In the genomic region with DNA sequence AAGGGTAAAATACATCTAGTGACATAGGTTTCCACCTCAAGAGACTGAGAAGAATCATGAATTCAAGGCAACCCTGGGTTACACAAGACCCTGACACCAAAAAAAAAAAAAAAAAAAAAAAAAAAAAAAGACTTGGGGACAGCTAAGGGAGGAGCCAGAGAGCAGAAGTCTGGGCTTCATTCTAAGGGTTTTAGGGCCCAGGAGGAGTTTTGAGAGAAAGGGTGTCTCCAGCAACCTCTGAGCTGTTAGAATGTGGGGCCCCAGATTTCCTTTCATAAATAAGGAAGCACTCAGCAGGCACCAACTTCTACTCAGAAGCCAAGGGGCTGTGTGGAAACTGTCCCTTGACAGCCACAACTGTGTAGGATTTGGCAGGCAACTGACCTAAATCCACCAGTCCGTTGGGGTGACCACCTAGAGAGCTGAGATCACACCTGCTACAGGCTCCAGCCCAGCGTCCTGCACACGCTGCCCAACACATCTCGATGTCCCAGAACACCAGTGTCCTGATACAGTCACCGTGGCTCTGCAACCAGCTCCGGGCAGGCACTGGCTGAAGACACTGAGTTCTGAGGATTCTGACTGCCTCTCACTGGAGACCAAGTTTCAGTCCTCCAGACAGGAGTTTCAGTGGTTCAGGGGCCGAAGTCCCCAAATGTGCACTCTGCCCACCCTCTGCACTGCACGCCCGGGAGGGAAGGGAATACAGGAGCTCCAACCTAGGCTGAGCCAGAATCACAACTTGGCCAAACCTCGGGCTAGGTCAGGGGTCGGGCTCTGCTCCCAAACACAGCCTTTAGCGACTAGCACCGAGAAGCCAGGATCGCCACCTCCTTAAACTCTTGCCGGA, we compare ENCODE assay signal across 7 mouse cellular contexts. TPM values are rescaled to one million over a fixed set of nuclear protein-coding genes. Genes with fewer than 3 reads are reported as not detected.
A peak's percentile ranks its signal among the peaks of the same experiment; 100 is the strongest.
DNase-seq lines count a peak whose midpoint lies in the region; ATAC-seq and TF ChIP-seq lines count a peak whose summit lies in the region.

No protein-coding gene starts in this region.

- H3K36me3 ChIP-seq in embryonic facial prominence, embryonic 10.5 days (replicated peaks), result 0 out of 2 replicates have a peak, but pooled peaks cover 4% of the 10 kb centered on the region
- no peaks in the 10 kb centered on the region for H3K36me3 ChIP-seq in hindbrain, embryonic 12.5 days
- H3K36me3 ChIP-seq in limb, embryonic 14.5 days (ENCODE audit: control insufficient read depth, insufficient read depth, low read length), result no peaks in the 10 kb centered on the region
- no peaks in the 10 kb centered on the region for H3K36me3 ChIP-seq in midbrain, embryonic 16.5 days (ENCODE audit: control insufficient read depth, insufficient read depth, low read length)

- H3K4me2 ChIP-seq in hindbrain, embryonic 12.5 days (replicated peaks), result peak overlapping the region; percentile 90
- peak overlapping the region; percentile 76 for H3K4me2 ChIP-seq in limb, embryonic 14.5 days (replicated peaks; ENCODE audit: low read depth, low read length, severe bottlenecking)
- peak overlapping the region; percentile 94 for H3K4me2 ChIP-seq in midbrain, embryonic 16.5 days (ENCODE audit: low read length)

- WGBS in embryonic facial prominence, embryonic 10.5 days, result under 1% methylated on average over 15 of the region's 15 CpGs
- WGBS in hindbrain, embryonic 12.5 days, result under 1% methylated on average over 15 of the region's 15 CpGs
- under 1% methylated on average over 14 of the region's 15 CpGs for WGBS in limb, embryonic 14.5 days
- under 1% methylated on average over 15 of the region's 15 CpGs for WGBS in midbrain, embryonic 16.5 days

- peak overlapping the region; percentile 95 for H3K27ac ChIP-seq in embryonic facial prominence, embryonic 10.5 days (replicated peaks)
- peak overlapping the region; percentile 86 for H3K27ac ChIP-seq in hindbrain, embryonic 12.5 days
- peak overlapping the region; percentile 84 for H3K27ac ChIP-seq in limb, embryonic 14.5 days (replicated peaks; ENCODE audit: low read depth, low read length)
- H3K27ac ChIP-seq in midbrain, embryonic 16.5 days (ENCODE audit: low read length), result peak overlapping the region; percentile 88

- peak overlapping the region; percentile 92 for H3K9ac ChIP-seq in hindbrain, embryonic 12.5 days
- peak overlapping the region; percentile 92 for H3K9ac ChIP-seq in limb, embryonic 14.5 days (ENCODE audit: low read depth, low read length, severe bottlenecking)
- peak overlapping the region; percentile 94 for H3K9ac ChIP-seq in midbrain, embryonic 16.5 days (ENCODE audit: low read depth, low read length)

- TF ChIP-seq POLR2A in limb, embryonic 14.5 days (IDR thresholded peaks at IDR 0.05; ENCODE audit: borderline replicate concordance, extremely low read depth, insufficient read depth, insufficient read length), result no peak

- peaks cover 14% of the 10 kb centered on the region for H3K27me3 ChIP-seq in embryonic facial prominence, embryonic 10.5 days (replicated peaks; ENCODE audit: low read depth, poor library complexity, severe bottlenecking)
- no peaks in the 10 kb centered on the region for H3K27me3 ChIP-seq in hindbrain, embryonic 12.5 days
- H3K27me3 ChIP-seq in limb, embryonic 14.5 days (ENCODE audit: control insufficient read depth, insufficient read depth, low read length), result no peaks in the 10 kb centered on the region
- H3K27me3 ChIP-seq in midbrain, embryonic 16.5 days (ENCODE audit: control insufficient read depth, insufficient read depth, low read depth, low read length), result no peaks in the 10 kb centered on the region

- peaks cover 51% of the 10 kb centered on the region for H3K4me1 ChIP-seq in embryonic facial prominence, embryonic 10.5 days
- peaks cover 40% of the 10 kb centered on the region for H3K4me1 ChIP-seq in hindbrain, embryonic 12.5 days
- peaks cover 30% of the 10 kb centered on the region for H3K4me1 ChIP-seq in limb, embryonic 14.5 days (ENCODE audit: control insufficient read depth, insufficient read depth, low read length)
- peaks cover 32% of the 10 kb centered on the region for H3K4me1 ChIP-seq in midbrain, embryonic 16.5 days (ENCODE audit: control insufficient read depth, insufficient read depth, low read length)

- DNase-seq in 416B (ENCODE audit: low read depth), result peak; percentile 84
- peak; percentile 47 for DNase-seq in B cell, adult 2 months
- DNase-seq in embryonic facial prominence, embryonic 10.5 days (ENCODE audit: low spot score), result peak; percentile 54
- DNase-seq in limb, embryonic 14.5 days (ENCODE audit: low spot score), result peak; percentile 22
- no peak for DNase-seq in ovary, adult 18-20 months (ENCODE audit: low spot score)

- peak overlapping the region; percentile 87 for H3K4me3 ChIP-seq in embryonic facial prominence, embryonic 10.5 days
- peak overlapping the region; percentile 72 for H3K4me3 ChIP-seq in hindbrain, embryonic 12.5 days
- H3K4me3 ChIP-seq in limb, embryonic 14.5 days (replicated peaks; ENCODE audit: low read length), result peak overlapping the region; percentile 84
- peak overlapping the region; percentile 97 for H3K4me3 ChIP-seq in midbrain, embryonic 16.5 days (ENCODE audit: low read depth, low read length)

- ATAC-seq in hindbrain, embryonic 12.5 days (ENCODE audit: low FRiP score), result no peak; the same call in 1 of the 2 replicates
- no peak for ATAC-seq in limb, embryonic 14.5 days (ENCODE audit: low FRiP score, low read depth)
- peak; percentile 27 for ATAC-seq in midbrain, embryonic 16.5 days

- H3K9me3 ChIP-seq in embryonic facial prominence, embryonic 10.5 days, result no peaks in the 10 kb centered on the region
- H3K9me3 ChIP-seq in hindbrain, embryonic 12.5 days (replicated peaks), result no peaks in the 10 kb centered on the region
- H3K9me3 ChIP-seq in limb, embryonic 14.5 days (ENCODE audit: control insufficient read depth, low read length), result no peaks in the 10 kb centered on the region
- no peaks in the 10 kb centered on the region for H3K9me3 ChIP-seq in midbrain, embryonic 16.5 days (replicated peaks; ENCODE audit: control insufficient read depth, low read length, poor library complexity, severe bottlenecking)

RNA-seq across cellular contexts. Expression of a gene that starts 0.9 kb away (rescaled TPM):
- 88.1 and 92.5 TPM in 2 replicates for polyA plus RNA-seq in embryonic facial prominence, embryonic 10.5 days (2016; fragmentation: Nextera tagmentation; extraction: Ambion mirVana)
- polyA plus RNA-seq in hindbrain, embryonic 12.5 days (2016; fragmentation: Nextera tagmentation; extraction: Ambion mirVana), result 84.3 and 95.0 TPM in 2 replicates
- 75.2 and 81.8 TPM in 2 replicates for polyA plus RNA-seq in limb, embryonic 14.5 days (2012; rRNA removed)
- 75.5 and 80.0 TPM in 2 replicates for polyA plus RNA-seq in limb, embryonic 14.5 days (2014; fragmentation: Nextera tagmentation; extraction: Ambion mirVana)
- polyA plus RNA-seq in midbrain, embryonic 16.5 days (2015; fragmentation: Nextera tagmentation; extraction: Ambion mirVana), result 61.7 and 66.1 TPM in 2 replicates

RNA-seq across cellular contexts. Expression of a gene that starts 47.9 kb away (rescaled TPM):
- 36.6 and 40.1 TPM in 2 replicates for polyA plus RNA-seq in embryonic facial prominence, embryonic 10.5 days (2016; fragmentation: Nextera tagmentation; extraction: Ambion mirVana)
- polyA plus RNA-seq in hindbrain, embryonic 12.5 days (2016; fragmentation: Nextera tagmentation; extraction: Ambion mirVana), result 62.5 and 65.1 TPM in 2 replicates
- 13.7 and 19.6 TPM in 2 replicates for polyA plus RNA-seq in limb, embryonic 14.5 days (2012; rRNA removed)
- polyA plus RNA-seq in limb, embryonic 14.5 days (2014; fragmentation: Nextera tagmentation; extraction: Ambion mirVana), result 27.1 and 29.8 TPM in 2 replicates
- 105 and 111 TPM in 2 replicates for polyA plus RNA-seq in midbrain, embryonic 16.5 days (2015; fragmentation: Nextera tagmentation; extraction: Ambion mirVana)
